Mouse (Mus musculus): ENCODE results near the gene Cpe. TPM values are rescaled to one million over a fixed set of nuclear protein-coding genes. Genes with fewer than 3 reads are reported as not detected.

The Cpe gene
- polyA plus RNA-seq, 1 experiment from 2014 or later = 3.9 TPM

DNA sequence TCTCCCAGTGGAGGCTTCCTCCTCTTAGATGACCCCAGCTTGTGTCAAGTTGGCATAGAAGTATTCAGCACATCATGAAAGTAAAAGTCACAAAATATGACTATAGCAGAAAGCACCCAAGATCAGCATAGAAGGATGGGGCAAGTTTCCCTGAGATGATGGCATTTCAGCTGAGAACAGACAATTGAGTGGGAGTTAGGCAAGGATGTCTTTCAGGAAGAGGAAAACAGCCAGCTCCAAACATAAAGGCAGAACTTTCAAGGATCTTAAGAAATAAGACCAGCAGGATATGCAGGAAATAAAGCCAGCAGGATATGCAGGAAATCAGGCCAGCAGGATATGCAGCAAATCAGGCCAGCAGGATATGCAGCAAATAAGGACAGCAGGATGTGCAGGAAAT, 40.6 kb downstream of the Cpe start:
- no peak overlapping the region for H3K27ac ChIP-seq (replicated peaks)
- no peaks in the 10 kb centered on the region for H3K4me1 ChIP-seq (replicated peaks)
- H3K4me3 ChIP-seq (replicated peaks) = no peak overlapping the region
- H3K36me3 ChIP-seq (replicated peaks) = no peaks in the 10 kb centered on the region
- ATAC-seq (ENCODE audit: insufficient read depth) = no peak
- no peak overlapping the region for H3K4me2 ChIP-seq
- H3K9ac ChIP-seq = no peak overlapping the region
- no peaks in the 10 kb centered on the region for H3K9me3 ChIP-seq (replicated peaks)
- no peaks in the 10 kb centered on the region for H3K27me3 ChIP-seq

DNA sequence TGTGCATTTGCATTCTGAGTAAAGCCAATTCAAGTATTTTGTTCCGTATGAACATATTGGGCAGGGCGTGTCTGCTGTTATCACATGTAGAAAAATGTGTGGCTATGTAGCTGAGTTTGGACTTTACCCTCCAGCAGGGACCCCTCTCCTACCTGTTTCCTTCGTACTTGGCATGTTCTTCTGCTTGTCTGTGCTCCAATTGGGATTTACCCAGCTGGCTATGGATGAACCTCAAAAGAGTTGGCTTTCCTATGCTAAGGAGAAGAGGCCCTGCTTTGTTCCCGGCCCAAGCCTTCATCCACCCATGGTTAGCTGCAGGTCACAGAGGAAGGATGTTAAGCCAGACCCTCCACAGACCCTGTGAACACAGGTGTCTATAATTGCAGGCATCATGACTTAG, 44.8 kb downstream of the Cpe start:
- no peak for ATAC-seq (ENCODE audit: insufficient read depth)

GRCm38 (mm10) chr8:64647148-64647547, 45.7 kb downstream of the Cpe start:
- Histone ChIP-seq H3K27ac (replicated peaks) (no peak overlapping the region), H3K4me3 (replicated peaks) (no peak overlapping the region), H3K9ac (no peak overlapping the region), H3K9me3 (replicated peaks) (no peaks in the 10 kb centered on the region), H3K4me2 (no peak overlapping the region), H3K36me3 (replicated peaks) (no peaks in the 10 kb centered on the region), H3K27me3 (no peaks in the 10 kb centered on the region), H3K4me1 (replicated peaks) (no peaks in the 10 kb centered on the region)
- ATAC-seq (ENCODE audit: insufficient read depth) = no peak
- 67% methylated on average over 3 of the region's 3 CpGs for WGBS (ENCODE audit: insufficient replicate concordance)

More for the DNA sequence above, 44.8 kb downstream of the Cpe start:
- Histone ChIP-seq H3K9ac (no peak overlapping the region), H3K9me3 (replicated peaks) (no peaks in the 10 kb centered on the region), H3K27ac (replicated peaks) (no peak overlapping the region), H3K4me3 (replicated peaks) (no peak overlapping the region), H3K4me1 (replicated peaks) (no peaks in the 10 kb centered on the region), H3K4me2 (no peak overlapping the region), H3K27me3 (no peaks in the 10 kb centered on the region), H3K36me3 (replicated peaks) (no peaks in the 10 kb centered on the region)
- 54% methylated on average over 4 of the region's 4 CpGs for WGBS (ENCODE audit: insufficient replicate concordance)

DNA sequence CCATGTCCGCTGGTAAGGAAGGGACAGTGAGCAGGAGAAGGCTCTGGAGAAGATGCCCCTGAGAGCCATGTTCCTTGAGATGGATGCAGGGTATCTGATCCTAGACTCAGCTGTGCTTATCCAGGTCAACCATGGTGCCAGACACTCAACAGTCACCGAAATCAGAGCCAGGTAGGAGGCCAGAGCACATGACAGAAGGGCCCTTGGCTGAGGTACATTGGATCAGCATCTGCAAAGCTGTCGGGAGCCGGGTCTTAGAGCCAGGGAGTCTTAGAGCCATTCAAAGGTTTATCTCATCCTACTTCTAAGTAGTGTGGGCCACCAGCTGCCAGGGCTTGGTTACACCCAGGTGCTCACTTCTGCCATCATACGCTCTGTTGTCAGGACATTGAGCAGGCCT, 46.4 kb downstream of the Cpe start:
- Histone ChIP-seq H3K4me3 (replicated peaks) (no peak overlapping the region), H3K27me3 (no peaks in the 10 kb centered on the region), H3K9ac (no peak overlapping the region), H3K9me3 (replicated peaks) (no peaks in the 10 kb centered on the region), H3K4me2 (no peak overlapping the region), H3K4me1 (replicated peaks) (no peaks in the 10 kb centered on the region), H3K27ac (replicated peaks) (no peak overlapping the region), H3K36me3 (replicated peaks) (no peaks in the 10 kb centered on the region)
- no peak for ATAC-seq (ENCODE audit: insufficient read depth)
- 71% methylated on average over 5 of the region's 5 CpGs for WGBS (ENCODE audit: insufficient replicate concordance)

DNA sequence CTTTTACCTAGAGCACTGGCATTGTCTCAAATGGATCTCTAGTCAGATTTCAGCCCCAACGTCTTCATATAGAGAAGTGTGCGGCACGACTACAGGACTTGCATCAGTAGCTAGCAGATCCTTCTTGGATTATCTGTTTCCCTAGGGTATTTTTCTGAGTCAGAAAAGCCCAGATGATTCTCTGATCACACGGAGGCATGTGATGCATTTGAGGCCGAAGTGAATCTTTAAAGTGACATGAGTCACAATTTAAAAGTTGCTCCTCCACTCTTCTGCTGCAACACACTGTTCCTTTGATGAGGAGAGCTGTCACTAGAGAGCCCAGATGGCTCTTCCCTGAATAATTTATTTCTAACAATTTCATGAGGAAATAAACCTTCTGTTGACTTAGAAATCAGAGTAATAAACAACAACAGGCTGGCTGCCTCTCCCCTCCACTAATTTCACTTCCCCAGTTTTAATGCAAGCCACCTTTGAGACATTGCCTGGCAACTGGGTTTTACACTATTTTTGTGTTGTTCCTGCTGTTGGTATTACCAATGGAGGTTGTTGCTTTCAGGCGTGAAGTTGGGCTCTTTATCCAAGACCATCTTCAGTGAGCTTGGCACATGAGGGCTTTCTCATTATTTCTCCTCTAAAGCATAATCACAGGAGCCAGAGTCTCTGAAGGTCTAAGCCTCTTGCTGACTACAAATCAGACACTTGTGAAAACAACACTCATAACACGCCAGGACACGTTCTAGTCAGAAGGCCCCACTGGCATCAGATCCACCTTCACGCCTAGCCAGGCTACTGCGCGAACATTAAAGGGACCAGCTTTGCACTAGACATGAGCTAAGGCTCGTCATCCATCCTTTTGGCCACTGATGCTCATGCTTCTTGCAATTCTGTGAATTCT, 48.5 kb downstream of the Cpe start:
- Histone ChIP-seq H3K9me3 (replicated peaks) (no peaks in the 10 kb centered on the region), H3K27me3 (no peaks in the 10 kb centered on the region), H3K36me3 (replicated peaks) (no peaks in the 10 kb centered on the region), H3K27ac (replicated peaks) (no peak overlapping the region), H3K4me3 (replicated peaks) (no peak overlapping the region), H3K4me2 (no peak overlapping the region), H3K9ac (no peak overlapping the region), H3K4me1 (replicated peaks) (no peaks in the 10 kb centered on the region)
- WGBS (ENCODE audit: insufficient replicate concordance) = 68% methylated on average over 12 of the region's 12 CpGs
- ATAC-seq (ENCODE audit: insufficient read depth) = no peak

DNA sequence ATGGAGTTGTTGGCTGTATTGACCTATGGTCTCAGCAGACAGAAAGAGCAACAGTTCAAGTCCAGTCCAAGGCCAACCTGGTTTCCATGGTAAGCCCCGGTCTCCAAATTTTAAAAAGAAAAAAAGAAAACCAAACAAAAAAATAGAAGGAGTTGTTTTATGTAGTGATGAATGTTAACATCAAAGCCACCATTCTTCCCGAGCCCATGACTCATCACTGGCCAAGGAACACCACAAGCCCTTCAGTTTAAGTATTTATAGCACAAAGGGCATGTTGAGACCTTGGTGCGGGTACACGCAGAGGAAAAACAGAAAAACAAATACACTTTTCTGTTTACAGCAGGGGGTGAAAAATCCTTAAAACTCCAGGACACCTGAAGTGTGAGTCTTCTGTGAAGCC, 49.5 kb downstream of the Cpe start:
- 54% methylated on average over 4 of the region's 4 CpGs for WGBS (ENCODE audit: insufficient replicate concordance)
- H3K27ac ChIP-seq (replicated peaks) = no peak overlapping the region
- H3K27me3 ChIP-seq = no peaks in the 10 kb centered on the region
- no peak overlapping the region for H3K4me2 ChIP-seq
- no peak overlapping the region for H3K9ac ChIP-seq
- no peaks in the 10 kb centered on the region for H3K36me3 ChIP-seq (replicated peaks)
- no peak overlapping the region for H3K4me3 ChIP-seq (replicated peaks)
- H3K4me1 ChIP-seq (replicated peaks) = no peaks in the 10 kb centered on the region
- no peak for ATAC-seq (ENCODE audit: insufficient read depth)
- no peaks in the 10 kb centered on the region for H3K9me3 ChIP-seq (replicated peaks)

DNA sequence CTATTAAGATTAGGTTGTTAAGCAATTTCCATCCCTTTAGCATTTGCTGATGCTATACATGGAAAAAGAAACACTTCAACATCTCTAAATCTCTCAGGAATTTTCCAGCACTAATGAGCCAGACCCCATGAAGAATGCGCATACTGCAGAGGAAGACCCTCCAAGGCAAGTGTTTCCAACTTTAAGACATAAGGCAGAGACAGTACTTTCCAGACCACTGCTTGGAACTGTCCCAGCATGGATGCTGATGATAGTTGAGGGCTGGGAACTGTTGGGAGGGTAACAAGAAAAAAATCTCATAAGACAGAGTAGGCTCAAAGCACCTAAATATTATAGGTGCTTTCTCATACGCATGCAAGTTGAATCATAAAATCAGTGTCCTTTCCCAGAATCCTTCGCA, 50.1 kb downstream of the Cpe start:
- no peaks in the 10 kb centered on the region for H3K36me3 ChIP-seq (replicated peaks)
- H3K27ac ChIP-seq (replicated peaks) = no peak overlapping the region
- no peaks in the 10 kb centered on the region for H3K4me1 ChIP-seq (replicated peaks)
- ATAC-seq (ENCODE audit: insufficient read depth) = no peak
- WGBS (ENCODE audit: insufficient replicate concordance) = 82% methylated on average over 3 of the region's 3 CpGs
- H3K4me2 ChIP-seq = no peak overlapping the region
- no peaks in the 10 kb centered on the region for H3K9me3 ChIP-seq (replicated peaks)
- no peaks in the 10 kb centered on the region for H3K27me3 ChIP-seq
- no peak overlapping the region for H3K9ac ChIP-seq
- no peak overlapping the region for H3K4me3 ChIP-seq (replicated peaks)

DNA sequence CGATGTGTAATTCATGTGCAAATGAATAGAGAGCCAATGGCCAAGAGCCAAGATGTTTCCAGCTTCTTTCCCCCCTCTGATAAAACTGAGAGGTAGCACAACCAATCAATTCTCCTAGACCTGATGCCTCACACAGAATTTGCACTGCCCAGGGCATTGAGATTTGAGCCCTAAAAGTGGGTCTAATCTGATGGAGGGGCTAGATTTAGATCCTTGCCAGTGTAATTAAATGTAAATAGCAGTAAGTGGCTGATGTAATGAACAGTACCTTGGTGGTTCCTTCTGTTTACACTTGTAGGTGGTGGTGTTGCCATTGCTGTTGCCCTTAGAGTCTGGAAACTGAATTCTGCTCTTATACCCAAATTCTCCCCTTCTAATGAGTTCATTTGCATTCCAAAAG, 52.3 kb downstream of the Cpe start:
- WGBS (ENCODE audit: insufficient replicate concordance) = 58% methylated on average over 1 of the region's 1 CpGs
- no peaks in the 10 kb centered on the region for H3K27me3 ChIP-seq

DNA sequence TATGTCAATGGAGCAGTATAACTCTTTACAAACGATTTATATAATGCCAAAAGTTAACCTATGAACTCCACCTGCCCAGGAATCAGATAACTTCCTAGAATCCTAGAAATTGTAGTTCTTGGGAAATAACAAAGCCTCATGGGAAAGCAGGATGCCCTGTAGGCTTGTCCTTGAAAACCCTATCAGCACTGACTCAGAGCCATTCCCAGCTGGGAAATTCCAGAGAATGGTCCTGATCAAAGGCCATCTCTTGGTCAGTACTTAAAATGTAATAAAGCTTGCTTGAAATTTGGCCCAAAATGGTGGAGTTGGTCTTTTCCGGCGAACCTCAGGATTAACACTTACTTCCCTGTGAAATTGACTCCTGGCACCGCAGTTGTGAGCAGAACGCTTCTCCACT, 53.2 kb downstream of the Cpe start:
- no peaks in the 10 kb centered on the region for H3K27me3 ChIP-seq
- H3K9ac ChIP-seq = no peak overlapping the region
- ATAC-seq (ENCODE audit: insufficient read depth) = no peak
- H3K27ac ChIP-seq (replicated peaks) = no peak overlapping the region
- no peaks in the 10 kb centered on the region for H3K36me3 ChIP-seq (replicated peaks)
- no peak overlapping the region for H3K4me2 ChIP-seq
- H3K4me3 ChIP-seq (replicated peaks) = no peak overlapping the region
- 72% methylated on average over 5 of the region's 5 CpGs for WGBS (ENCODE audit: insufficient replicate concordance)
- no peaks in the 10 kb centered on the region for H3K4me1 ChIP-seq (replicated peaks)
- no peaks in the 10 kb centered on the region for H3K9me3 ChIP-seq (replicated peaks)

More for the DNA sequence above, 52.3 kb downstream of the Cpe start:
- Histone ChIP-seq H3K36me3 (replicated peaks) (no peaks in the 10 kb centered on the region), H3K27ac (replicated peaks) (no peak overlapping the region), H3K4me1 (replicated peaks) (no peaks in the 10 kb centered on the region), H3K9me3 (replicated peaks) (no peaks in the 10 kb centered on the region), H3K4me2 (no peak overlapping the region), H3K4me3 (replicated peaks) (no peak overlapping the region), H3K9ac (no peak overlapping the region)
- no peak for ATAC-seq (ENCODE audit: insufficient read depth)

GRCm38 (mm10) chr8:64634901-64635300, 58.0 kb downstream of the Cpe start:
- Histone ChIP-seq H3K27ac (replicated peaks) (no peak overlapping the region), H3K9me3 (replicated peaks) (no peaks in the 10 kb centered on the region), H3K4me3 (replicated peaks) (no peak overlapping the region), H3K27me3 (no peaks in the 10 kb centered on the region), H3K9ac (no peak overlapping the region), H3K36me3 (replicated peaks) (no peaks in the 10 kb centered on the region), H3K4me2 (no peak overlapping the region), H3K4me1 (replicated peaks) (no peaks in the 10 kb centered on the region)
- WGBS (ENCODE audit: insufficient replicate concordance) = 54% methylated on average over 3 of the region's 3 CpGs
- ATAC-seq (ENCODE audit: insufficient read depth) = no peak

DNA sequence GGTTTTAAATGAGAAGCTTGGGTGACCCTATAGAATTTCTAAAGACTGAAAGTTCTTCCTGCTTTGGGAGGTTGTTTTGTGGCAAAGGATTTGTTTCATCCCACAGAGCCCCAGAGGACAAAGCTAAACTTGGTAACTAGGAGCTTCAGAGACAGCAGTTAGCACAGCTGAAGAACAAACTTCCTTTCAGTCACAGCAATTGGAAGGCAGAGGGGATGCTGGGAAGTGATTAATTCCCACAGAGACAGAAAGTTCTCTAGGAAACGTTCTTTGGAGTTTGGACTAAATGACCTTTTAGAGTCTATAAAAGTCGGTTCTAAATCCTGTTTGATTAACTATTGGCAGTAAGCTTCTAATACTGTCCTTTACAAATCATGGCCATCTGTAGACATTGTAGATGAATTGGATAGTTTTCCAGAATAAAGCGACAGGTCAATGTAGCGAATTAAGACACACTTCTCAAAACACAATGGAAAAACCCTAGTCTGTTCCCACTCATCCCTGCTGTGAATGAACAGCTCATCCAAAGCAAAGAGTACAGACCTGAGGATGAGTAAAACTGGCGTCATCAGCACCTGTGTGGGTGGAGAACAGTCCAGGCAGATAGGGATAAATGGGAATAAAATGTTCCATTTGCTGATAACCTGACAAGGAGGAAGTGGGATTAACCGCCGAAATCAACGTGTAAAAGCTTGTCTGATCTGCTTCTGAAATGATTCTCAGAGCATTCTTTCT, 58.6 kb downstream of the Cpe start:
- Histone ChIP-seq H3K9ac (no peak overlapping the region), H3K4me3 (replicated peaks) (no peak overlapping the region), H3K4me1 (replicated peaks) (no peaks in the 10 kb centered on the region), H3K27me3 (no peaks in the 10 kb centered on the region), H3K27ac (replicated peaks) (no peak overlapping the region), H3K36me3 (replicated peaks) (no peaks in the 10 kb centered on the region), H3K9me3 (replicated peaks) (no peaks in the 10 kb centered on the region), H3K4me2 (no peak overlapping the region)
- WGBS (ENCODE audit: insufficient replicate concordance) = 58% methylated on average over 8 of the region's 8 CpGs
- no peak for ATAC-seq (ENCODE audit: insufficient read depth)

All from liver, embryonic 15.5 days (tissue).